Comparison of ENCODE assay signal across 11 mouse cellular contexts in the genomic region with DNA sequence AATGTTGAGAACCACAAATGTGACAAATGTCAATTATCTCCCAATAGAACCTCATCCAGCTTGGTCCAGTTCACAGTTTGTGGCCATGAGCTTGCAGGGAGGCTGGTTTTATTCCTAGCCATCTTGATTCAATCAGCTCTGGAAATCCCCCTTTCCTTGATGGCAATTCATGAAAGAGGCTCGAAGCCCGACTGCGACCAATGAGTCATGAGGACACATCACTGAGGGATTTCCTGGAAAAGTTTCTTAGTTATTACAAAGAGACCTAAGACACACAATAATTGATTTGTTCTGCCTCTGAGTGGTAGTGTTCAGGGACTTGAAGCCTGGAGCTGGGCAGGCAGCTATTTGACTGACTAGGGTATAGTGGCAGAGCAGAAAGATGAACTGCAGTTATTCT.
"Had no signal": no experiment of that assay in that cellular context is flagged by ENCODE, and none has a peak within 500 bp of the region (broad histone marks: within the 10 kb centered on the region; RNA-seq: fewer than 3 reads in every experiment).

No protein-coding gene starts in this region.

- H3K27ac ChIP-seq: limb, embryonic 15.5 days; liver, embryonic 12.5 days; macrophage; midbrain, embryonic 12.5 days had no signal

- H3K4me3 ChIP-seq: limb, embryonic 15.5 days; liver, embryonic 12.5 days; megakaryocyte, embryonic 14.5 days; midbrain, embryonic 12.5 days had no signal

- DNase-seq: layer of hippocampus, adult 9-11 months; layer of hippocampus, postnatal 36 days; lung, embryonic 14.5 days; lung, postnatal 10 days; right cerebral cortex, postnatal 25 days; thymus, postnatal 4 days had no signal
